Mouse (Mus musculus) gastrocnemius, adult 8-10 months (tissue): ENCODE results near the gene Etnk1. TPM values are rescaled to one million over a fixed set of nuclear protein-coding genes. Genes with fewer than 3 reads are reported as not detected.
"Not testable (repeated sequence)": the region's sequence is repeated elsewhere in the genome, so short reads cannot be mapped to it uniquely, and the experiment has no call there.

ENCODE experiments used
- DNase-seq, 2 experiments: peaks; one replicate each; pipeline ENCODE4 v3.0.0; 2022; ENCODE audit warnings: low spot score in 2 of 2
- total RNA-seq, 4 experiments: library from RNA; stranded (reverse); gene quantifications; 2 replicates each; pipeline ENCODE4 v1.2.4; 2022

Gene Etnk1
- total RNA-seq, 4 experiments from 2014 or later = 14.4 to 17.9 (median 16.1) TPM

DNA sequence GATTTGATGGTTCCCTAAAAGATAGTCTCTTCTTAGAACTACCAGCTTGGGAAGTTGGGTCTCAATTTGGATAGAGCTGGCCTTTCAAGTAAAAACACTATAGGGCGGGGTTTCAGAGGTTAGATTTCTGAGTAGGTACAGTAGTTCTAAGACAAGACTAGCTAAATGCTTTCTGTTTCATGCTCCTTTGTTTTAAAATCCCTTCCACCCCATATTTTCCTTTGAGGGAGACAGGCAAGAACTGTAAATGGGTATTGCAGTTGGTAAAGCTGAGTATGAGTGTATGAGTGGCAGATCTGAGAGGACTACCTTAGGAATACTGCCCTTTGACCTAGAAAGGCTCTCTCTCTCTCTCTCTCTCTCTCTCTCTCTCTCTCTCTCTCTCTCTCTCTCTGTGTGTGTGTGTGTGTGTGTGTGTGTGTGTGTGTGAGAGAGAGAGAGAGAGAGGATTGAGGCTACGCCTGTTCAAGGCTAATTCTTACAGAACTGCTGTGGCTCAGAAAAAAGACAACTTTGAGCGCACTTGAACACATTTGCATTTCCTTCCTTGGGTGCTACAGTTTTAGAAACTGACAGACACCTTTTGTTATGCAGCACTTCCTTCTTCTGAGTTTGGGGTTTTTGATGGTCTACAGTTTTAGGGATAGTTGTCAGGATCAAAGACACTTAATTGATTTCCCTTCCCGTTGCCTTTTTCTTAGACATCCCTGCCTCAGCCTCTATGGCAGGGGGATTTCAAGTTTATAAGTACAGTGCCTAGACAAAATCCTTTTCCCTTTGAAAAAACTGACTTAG lies 3.3 kb downstream of the Etnk1 start:
- no peak for DNase-seq

DNA sequence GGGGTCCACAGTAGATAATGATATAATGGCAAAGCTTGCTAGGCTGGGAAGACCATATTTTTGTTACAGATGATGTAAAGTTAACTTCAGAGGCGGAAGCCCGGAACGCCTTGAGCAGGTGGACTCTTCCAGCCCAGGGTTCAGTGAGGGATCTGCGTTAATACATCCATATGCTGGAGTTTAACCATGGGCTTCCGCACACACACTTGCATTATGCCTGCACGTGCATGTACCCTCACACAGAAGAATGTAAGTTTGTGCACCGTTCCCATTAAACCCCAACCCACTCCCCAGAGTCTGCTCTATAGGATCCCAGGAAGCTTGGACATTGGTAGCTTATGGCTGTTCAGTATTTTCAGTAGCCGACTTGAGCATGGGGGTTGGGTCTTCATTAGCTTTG lies 4.0 kb downstream of the Etnk1 start:
- no peak for DNase-seq

DNA sequence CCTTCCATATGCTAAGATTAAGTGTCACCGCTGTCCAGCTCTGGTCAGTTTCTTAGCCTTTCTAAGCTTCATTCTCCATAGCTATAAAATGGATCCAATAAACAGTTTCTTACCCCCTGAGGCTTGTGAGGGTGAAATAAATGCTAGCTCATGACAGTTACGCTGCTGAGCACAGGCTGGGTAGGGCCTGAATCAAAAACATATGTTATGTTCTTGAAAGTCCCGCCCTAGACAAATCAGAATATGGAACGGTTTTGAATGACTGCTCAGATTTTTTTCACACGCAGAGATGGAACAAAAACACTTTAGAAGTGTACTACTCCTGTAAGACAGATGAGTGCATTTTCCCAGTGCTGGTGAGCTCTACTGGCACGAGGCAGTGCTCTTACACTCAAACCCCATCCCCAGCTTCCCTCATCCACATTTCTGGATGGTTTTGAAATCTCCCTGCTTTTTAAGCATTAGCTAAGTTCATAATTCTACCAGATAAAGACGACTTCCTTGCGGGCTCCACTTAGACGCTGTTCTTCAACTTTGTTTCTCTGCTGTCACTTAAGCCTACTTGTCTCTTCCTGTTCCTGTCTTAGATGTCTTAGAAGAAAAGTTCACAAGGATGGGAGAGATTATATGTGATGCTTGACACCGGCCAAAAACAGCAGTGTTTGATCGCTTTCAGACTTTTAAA lies 4.9 kb downstream of the Etnk1 start:
- no peak for DNase-seq

DNA sequence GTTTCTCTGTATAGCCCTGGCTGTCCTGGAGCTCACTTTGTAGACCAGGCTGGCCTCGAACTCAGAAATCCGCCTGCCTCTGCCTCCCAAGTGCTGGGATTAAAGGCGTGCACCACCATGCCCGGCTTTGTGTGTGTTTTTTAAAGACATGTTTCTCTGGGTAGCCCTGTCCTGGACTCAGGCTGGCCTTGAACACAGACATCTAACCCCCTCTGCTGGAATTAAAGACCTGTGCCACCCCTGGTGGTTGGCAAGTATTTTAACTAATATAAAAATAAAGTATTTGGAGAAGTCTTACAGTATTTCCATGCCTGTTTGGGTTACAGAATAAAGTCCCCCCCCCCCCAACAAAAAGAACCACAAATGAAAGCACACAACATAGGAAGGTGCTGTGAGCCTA lies 5.7 kb downstream of the Etnk1 start:
- not testable (repeated sequence) for DNase-seq

DNA sequence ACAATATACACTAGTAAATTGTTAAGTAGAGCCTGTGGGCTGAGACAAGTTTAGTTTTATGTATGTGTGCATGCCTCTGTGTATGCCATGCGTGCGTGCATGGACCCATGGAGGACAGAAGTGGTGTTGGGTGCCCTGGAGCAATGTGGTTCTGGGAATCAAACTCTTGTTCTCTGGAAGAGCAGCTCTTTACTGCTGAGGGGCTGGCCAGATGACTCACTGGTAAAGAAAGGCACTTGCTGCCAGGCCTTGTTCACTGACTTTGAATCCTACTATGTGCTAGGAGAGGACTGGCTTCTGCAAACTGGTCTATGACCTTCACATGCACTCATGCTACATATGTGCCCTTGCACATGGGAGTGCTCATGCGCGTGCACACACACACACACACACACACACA lies 7.2 kb downstream of the Etnk1 start:
- DNase-seq = no peak

DNA sequence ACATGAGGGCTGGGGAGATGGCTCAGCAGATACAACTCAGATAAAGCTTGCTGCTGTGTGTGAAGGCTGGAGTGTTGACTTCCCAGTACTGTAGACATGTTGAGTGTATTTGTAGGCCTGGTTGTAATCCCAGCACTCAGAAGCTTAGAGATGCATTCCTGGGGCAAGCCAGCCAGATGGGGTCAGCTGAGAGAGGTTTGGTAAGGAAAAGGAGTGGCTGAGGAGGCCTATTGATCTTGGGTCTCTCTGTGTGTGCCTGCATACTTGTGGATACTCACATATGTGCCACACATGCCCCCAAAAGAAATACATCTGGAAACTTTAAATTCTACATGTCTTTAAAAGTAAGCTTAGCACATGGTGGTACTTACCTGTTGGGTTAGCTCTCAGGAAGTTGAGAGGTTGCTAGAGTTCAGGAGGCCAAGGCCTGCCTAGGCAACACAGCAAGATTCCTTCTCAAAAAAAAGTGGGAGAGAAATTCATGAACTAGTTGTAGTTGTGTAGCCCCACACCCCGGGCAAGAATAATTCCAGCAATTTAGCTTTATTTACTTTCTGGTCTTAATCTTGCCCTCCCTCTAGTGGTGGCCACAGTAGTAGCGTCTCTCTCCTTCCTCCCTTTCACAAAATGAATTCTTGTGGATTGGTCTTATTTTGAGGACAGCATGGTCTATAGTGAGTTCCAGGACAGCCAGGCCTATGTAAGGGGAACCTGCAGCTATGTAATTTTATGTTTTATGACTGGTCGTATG lies 8.1 kb downstream of the Etnk1 start:
- DNase-seq = no peak

DNA sequence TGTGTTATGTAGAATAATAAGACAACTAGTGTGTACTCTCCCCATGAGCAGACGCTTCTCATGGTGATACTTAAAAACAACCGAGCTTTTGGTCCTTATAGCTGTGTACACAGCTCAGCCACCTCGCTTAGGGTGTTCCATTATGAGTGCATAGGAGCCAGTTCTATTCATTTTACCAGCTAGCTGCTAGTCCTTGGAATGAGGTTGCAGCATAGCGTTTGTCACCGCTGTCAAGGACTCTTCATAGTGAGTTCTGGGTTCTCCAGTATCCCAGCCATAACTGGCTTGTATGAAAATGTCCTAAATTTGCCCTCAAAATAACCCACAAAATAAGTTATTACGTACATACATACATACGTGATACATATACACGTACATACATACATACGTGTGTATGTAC lies 9.1 kb downstream of the Etnk1 start:
- DNase-seq = no peak

DNA sequence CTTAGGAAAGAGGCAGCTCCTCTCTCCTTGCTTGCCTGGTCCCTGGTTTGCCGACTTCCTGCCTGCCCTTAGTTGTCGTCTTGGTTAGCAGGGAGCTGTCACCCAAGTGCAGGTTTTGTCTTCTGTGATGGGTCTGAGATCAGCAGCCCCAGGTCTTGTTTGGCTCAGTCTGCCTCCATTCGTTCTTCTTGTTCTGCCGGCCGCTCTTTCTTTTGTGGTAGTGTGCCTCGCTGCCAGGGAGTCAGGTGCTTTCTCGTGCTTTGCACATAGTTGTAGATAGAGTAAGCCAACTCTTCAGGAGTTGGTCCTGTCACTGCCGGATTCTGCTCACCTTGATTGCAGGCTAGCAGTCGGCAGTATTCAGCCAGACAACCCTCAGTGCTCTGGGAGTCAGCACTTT lies 9.6 kb downstream of the Etnk1 start:
- DNase-seq = no peak

DNA sequence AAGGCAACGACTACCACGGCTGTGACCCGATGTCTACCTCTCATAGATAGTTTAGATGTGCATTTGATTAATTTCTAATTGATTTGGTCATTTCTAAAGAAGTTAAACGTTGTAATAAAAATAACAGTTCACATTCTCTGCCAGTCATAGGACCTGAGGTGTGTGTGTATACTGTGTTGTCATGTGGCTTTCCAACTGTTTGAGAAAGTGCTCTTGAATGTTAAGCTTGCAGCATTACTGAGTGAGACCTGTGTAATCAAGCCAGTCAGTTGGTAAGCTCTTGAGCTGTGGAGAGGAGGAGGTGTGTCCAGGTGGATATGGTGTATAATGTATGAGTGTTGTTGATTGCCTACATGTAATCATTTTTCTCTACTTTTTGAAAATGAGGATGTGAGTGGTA lies 12.2 kb downstream of the Etnk1 start:
- DNase-seq = no peak

DNA sequence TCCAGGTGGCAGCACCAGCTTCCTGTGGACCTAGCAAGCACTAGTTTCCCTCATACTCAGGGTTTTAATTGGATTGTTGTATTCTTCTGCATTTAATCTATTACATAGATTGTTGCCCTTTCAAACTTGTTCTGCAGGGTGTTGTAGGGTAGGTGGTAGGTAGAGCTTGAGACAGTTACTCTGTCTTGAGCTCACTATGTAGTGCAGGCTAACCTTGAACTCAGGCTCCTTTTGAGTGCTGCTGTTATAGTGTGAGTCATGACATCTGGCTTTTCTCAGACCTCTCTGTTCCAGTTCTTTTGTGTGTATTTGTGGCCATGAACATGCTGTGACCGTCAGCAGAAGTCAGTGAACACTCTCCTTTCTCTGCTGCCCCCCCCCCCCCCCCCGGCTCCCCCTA lies 12.7 kb downstream of the Etnk1 start:
- DNase-seq = no peak

DNA sequence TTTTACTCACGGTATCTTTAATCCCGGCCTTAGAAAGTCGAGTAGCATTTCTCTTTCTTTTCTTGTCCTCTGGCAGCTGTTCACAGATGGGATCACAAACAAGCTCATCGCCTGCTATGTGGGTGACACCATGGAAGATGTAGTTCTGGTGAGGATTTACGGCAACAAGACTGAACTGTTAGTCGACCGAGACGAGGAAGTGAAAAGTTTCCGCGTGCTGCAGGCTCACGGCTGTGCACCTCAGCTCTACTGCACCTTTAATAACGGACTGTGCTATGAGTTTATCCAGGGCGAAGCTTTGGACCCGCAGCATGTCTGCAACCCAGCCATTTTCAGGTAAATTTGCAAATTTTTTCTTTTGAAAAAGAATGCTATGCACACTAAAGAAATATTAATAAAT lies 13.5 kb downstream of the Etnk1 start:
- DNase-seq = no peak

DNA sequence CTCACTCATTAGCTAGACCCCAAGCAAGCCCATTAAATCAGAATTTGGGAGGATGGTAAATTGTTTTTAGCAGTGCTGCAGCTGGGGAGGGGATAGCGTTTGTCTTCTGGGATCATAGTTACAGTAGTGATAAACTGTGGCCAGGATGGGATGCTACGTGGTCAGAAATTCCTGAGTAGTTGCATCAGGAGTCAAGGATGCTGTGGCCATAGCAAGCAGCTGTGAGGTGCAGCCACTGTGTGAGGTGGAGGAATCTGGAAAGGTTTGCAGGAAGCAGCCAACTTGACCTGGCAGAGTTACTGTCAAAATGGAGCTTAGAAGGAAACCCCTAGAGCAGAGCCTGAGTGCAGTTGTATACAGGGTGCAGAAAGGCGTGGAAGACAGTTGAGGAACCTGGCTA lies 17.1 kb downstream of the Etnk1 start:
- DNase-seq = no peak

DNA sequence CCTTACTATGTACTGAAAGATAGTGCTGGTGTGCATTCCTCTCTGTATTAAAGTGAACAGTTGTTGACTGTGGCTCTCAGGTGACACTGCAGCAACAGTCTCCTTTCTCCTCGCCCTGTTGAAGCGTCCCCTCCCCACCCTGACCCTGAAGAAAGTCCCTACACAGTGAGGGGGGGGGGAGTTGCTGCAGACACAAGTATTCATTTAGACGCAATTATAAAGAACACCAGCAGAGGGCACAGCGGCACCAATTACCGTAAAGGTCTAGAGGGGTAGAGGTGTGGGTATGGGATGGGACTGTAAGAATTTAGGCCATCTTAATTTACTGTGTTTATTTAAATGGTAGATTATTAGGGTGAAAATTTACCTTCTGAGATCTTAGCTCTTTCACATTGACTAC lies 17.7 kb downstream of the Etnk1 start:
- DNase-seq = no peak

DNA sequence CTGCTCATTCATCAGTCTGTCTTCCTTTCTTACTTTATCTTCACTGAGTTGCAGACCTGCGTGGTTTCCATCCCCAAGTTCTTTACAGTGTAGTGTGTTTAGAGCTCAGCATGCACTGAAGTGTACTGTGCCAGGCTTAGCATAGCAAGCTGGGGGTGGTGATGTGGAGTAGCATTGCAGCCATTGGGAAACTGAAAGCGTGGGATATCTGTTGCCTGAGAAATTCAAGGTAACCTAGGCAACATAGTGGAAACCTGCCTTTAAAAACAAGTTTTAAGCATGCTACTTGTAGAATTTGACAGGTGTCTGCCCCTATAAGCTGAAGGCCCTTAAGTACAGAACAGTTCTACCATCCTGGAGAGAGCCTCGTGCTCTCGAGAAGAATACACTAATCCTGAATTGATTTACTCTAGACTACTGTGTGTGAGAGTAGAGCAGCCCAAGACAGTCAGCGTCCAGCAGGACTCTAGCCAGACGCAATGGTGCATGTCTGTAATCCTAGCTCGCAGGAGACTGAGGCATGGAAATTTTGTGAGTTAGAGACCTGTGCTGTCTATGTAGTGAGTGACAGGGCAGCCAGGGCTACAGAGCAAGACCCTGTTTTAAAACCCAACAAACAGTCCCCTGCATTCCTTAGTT lies 23.9 kb downstream of the Etnk1 start:
- DNase-seq = no peak

DNA sequence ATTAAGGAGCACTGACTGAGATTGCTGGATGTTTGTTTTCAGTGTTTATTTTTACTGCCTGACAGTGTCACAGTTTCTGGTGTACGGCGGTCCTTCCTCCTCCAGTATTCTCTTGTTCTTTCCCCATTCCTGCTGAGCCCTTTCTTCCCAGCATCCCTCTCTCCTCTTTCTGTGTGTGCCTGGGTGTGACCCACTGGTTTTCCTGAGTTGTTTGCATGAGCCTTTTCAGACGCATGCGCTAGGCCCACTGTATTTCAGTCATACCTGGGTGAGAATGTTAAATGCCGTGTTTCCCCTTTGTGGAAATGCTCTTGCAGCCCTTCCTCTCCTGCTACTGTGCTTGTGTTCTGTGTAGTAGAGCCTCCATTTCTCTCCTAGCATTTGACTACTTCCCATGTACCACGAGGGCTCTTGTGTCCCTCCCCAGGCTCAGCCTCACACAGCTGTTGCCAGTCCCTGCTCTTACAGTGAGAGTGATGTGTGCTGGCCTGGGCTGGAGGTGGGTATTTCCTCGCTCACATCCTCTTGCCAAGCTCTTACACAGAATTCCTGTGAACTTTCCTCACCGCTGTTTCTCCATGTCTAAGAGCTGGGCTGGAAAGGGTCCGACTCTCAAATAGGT lies 24.6 kb downstream of the Etnk1 start:
- no peak for DNase-seq

DNA sequence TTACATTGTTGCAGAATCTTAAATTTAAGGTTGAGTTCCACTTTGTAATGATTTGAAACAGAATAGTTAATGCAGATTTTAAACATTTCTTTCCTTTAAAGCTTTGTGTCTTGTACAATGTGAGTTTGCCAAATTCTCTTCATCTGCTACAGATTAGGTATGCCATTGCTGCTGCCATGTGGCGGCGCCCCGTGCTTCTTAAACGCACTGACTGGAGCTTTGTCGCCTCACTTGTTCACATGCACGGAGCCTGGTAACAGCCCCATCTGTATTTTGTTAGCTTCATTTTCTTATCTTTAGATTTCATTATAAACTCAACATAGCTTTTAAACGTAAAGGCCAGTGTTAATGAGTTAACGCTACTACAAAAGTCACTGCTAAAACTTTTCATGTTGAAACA lies 25.7 kb downstream of the Etnk1 start:
- no peak for DNase-seq

DNA sequence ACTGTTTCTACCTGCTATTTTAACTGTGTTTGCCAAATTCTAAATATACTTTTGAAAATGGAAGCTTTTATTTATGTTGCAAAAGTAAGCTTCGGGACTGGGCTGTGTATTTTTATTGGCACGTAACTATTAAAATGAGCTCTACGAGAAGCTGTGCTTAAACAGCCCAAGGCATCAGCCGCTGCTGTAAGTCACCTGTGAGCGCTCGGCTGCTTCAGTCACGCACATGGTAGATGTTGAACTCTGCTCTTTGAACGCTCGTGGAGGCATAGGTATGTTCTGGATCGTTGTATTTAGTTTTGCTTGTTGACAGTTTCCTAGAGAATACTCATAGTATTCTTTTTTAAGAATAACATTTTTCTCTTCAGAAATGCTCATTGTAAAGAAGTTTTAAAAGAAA lies 26.1 kb downstream of the Etnk1 start:
- no peak for DNase-seq

DNA sequence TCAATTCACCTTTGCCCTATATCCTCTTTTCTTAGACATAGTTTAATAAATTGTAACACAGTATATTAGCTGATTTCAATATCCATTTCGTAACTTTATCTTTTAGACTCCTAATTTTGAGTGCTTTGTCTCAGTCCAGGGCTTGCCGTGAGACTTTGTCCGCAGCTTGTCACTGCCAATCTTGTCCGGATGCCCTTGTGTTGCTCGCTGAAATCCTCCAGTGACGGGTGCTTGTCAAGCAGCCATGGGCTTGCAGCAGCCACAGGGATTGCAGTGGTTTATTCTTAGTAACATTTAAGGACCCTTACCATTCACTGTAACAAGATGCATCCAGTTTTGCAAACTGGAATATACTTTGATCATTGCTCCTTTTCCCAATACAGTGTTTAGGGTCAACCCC lies 26.6 kb downstream of the Etnk1 start:
- no peak for DNase-seq

DNA sequence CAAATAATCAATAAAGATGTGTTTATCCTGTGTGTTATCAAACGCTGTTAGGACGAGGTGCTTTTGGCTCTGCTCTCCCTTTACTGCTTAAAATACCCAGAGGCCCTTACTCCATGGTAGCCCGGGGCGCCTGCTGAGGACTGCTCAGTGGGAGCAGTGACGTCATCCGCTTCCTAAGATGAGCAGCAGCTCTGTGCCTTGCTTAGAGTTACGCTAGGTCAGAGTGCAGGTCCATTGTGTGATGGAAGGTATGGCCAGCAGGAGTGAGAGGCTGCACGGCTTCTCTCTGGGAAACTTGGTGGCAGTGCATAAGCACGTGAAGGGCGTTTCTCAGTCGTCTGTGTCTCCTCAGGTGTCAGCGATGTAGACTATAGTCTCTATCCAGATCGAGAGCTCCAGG lies 30.0 kb downstream of the Etnk1 start:
- DNase-seq = no peak

DNA sequence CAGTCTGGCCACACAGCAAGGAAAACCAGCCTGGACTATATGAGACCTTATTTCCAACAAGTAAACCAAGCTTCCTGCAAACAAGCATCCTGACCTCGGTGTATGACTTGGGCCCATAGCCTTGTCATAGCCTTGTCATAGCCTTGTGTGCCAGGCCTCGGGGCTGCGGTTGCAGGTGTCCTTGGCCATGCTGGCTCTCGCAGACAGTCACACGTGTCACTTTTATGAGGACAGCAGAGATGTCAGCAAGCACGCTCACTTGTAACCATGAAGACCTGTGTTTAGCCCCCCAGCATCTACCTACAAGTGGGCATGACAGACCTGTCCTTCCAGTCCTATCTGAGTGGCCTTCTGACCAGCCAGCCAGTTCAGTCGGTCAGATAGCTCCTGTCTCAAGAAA lies 31.4 kb downstream of the Etnk1 start:
- DNase-seq = no peak

DNA sequence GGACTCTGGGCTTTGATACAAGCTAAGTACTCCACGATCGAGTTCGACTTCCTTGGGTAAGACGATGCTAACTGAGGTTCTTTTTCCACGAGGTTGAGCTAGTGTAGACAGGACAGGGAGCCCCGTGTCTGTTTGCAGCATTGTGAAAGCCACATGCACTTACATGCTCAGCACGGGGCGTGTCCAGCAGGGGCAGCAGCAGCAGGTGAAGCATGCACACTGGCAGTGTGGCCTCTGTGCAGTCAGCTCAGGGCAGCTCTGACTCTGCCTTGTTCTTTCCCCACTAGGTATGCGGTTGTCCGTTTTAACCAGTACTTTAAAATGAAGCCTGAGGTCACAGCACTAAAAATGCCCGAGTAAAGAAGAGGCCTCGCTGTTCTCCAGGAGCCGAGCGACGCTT lies 36.1 kb downstream of the Etnk1 start:
- no peak for DNase-seq

DNA sequence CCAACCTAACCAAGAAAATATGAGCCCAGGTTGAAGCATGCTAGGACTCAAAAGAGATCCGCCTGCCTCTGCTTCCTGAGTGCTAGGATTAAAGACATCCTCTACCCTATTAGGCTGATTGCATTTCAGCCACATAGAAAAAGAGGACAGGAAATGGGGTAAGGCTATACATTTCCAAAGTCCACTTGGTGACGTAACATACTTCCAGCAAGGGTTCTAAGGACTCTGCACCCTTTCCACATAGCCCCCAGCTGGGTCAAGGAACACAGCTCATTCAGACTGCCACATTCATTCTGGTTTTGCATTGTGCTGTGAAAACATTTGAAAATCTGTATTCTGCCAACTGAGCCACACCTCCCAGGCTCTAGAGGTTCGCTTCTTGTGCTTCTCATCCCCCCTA lies 41.9 kb downstream of the Etnk1 start:
- no peak for DNase-seq
